Comparison of ENCODE assay signal across 9 mouse cellular contexts in genomic region chr11:46733242-46733789, GRCm38 (mm10). TPM values are rescaled to one million over a fixed set of nuclear protein-coding genes. Genes with fewer than 3 reads are reported as not detected.
A peak's percentile ranks its signal among the peaks of the same experiment; 100 is the strongest.
DNase-seq lines count a peak whose midpoint lies in the region; ATAC-seq and TF ChIP-seq lines count a peak whose summit lies in the region.
"Had no signal": no experiment of that assay in that cellular context is flagged by ENCODE, and none has a peak within 500 bp of the region (broad histone marks: within the 10 kb centered on the region; RNA-seq: fewer than 3 reads in every experiment).

No protein-coding gene starts in this region.

- DNase-seq in forebrain, embryonic 11.5 days (ENCODE audit: low spot score): no peak
- DNase-seq in forebrain, embryonic 10.5 days (ENCODE audit: extremely low spot score, low spot score): no peak
- peak; percentile 10 for DNase-seq in lung, postnatal 10 days
- no peak for DNase-seq in lung, adult 2 months
- peak; percentile 15 for DNase-seq in embryo, embryonic 9.5 days (ENCODE audit: extremely low spot score)
- DNase-seq in liver, embryonic 14.5 days (ENCODE audit: low read depth in 3 of 3, low spot score in 3 of 3): peak in 1 of 3 experiments; percentile 6
- DNase-seq in cerebellum, postnatal 25 days: no peak

- TF ChIP-seq EP300 in liver, embryonic 14.5 days (IDR thresholded peaks at IDR 0.05; ENCODE audit: low read depth): no peak

- TF ChIP-seq CTCF in lung, adult 2 months (IDR thresholded peaks at IDR 0.05; ENCODE audit: insufficient read depth, low read length): no peak
- peak; percentile 52 for TF ChIP-seq CTCF in liver, embryonic 14.5 days (IDR thresholded peaks at IDR 0.05; ENCODE audit: low read depth)

- H3K9me3 ChIP-seq in forebrain, embryonic 11.5 days (ENCODE audit: control insufficient read depth, low read length): no peaks in the 10 kb centered on the region
- no peaks in the 10 kb centered on the region for H3K9me3 ChIP-seq in forebrain, embryonic 10.5 days
- no peaks in the 10 kb centered on the region for H3K9me3 ChIP-seq in liver, embryonic 14.5 days (ENCODE audit: control insufficient read depth, low read length)

- no peak for TF ChIP-seq POLR2A in lung, adult 2 months (IDR thresholded peaks at IDR 0.05; ENCODE audit: borderline replicate concordance, extremely low read depth, low read depth, low read length)

- no peak overlapping the region for H3K4me3 ChIP-seq in forebrain, embryonic 11.5 days (ENCODE audit: low read depth, low read length)
- H3K4me3 ChIP-seq in forebrain, embryonic 10.5 days: no peak overlapping the region
- H3K4me3 ChIP-seq in lung, adult 2 months (replicated peaks; ENCODE audit: extremely low read depth, low read depth, low read length): no peak overlapping the region
- H3K4me3 ChIP-seq in liver, embryonic 14.5 days (ENCODE audit: insufficient read depth in 1 of 2, low read depth in 2 of 2, low read length in 2 of 2): no peak overlapping the region

- no peak overlapping the region for H3K9ac ChIP-seq in forebrain, embryonic 11.5 days (ENCODE audit: low read length)
- H3K9ac ChIP-seq in liver, embryonic 14.5 days (replicated peaks): no peak overlapping the region

- WGBS in forebrain, embryonic 11.5 days: 63% methylated on average over 6 of the region's 6 CpGs
- WGBS in forebrain, embryonic 10.5 days: 72% methylated on average over 6 of the region's 6 CpGs
- 55% methylated on average over 6 of the region's 6 CpGs for WGBS in lung, adult 2 months
- 47% methylated on average over 6 of the region's 6 CpGs for WGBS in liver, embryonic 14.5 days (ENCODE audit: insufficient replicate concordance)

- no peaks in the 10 kb centered on the region for H3K36me3 ChIP-seq in forebrain, embryonic 11.5 days (ENCODE audit: control insufficient read depth, insufficient read depth, low read length)
- no peaks in the 10 kb centered on the region for H3K36me3 ChIP-seq in forebrain, embryonic 10.5 days (replicated peaks)
- no peaks in the 10 kb centered on the region for H3K36me3 ChIP-seq in liver, embryonic 14.5 days (replicated peaks; ENCODE audit: control insufficient read depth, insufficient read depth, low read depth)

- no peaks in the 10 kb centered on the region for H3K4me1 ChIP-seq in forebrain, embryonic 11.5 days (replicated peaks; ENCODE audit: control insufficient read depth, insufficient read depth, low read length)
- no peaks in the 10 kb centered on the region for H3K4me1 ChIP-seq in forebrain, embryonic 10.5 days
- H3K4me1 ChIP-seq in lung, adult 2 months (ENCODE audit: control insufficient read depth, insufficient read depth, low read length): no peaks in the 10 kb centered on the region
- no peaks in the 10 kb centered on the region; a peak in 1 of 4 replicates for H3K4me1 ChIP-seq in liver, embryonic 14.5 days (replicated peaks; ENCODE audit: control insufficient read depth in 2 of 2, insufficient read depth in 2 of 2, low read length in 1 of 2)

- H3K27me3 ChIP-seq in forebrain, embryonic 11.5 days (ENCODE audit: control insufficient read depth, insufficient read depth, low read length): no peaks in the 10 kb centered on the region
- H3K27me3 ChIP-seq in forebrain, embryonic 10.5 days (ENCODE audit: poor library complexity, severe bottlenecking): no peaks in the 10 kb centered on the region
- H3K27me3 ChIP-seq in liver, embryonic 14.5 days (ENCODE audit: control insufficient read depth, insufficient read depth, low read length): no peaks in the 10 kb centered on the region

- no peak overlapping the region for H3K27ac ChIP-seq in forebrain, embryonic 11.5 days (ENCODE audit: low read depth, low read length)
- H3K27ac ChIP-seq in forebrain, embryonic 10.5 days: no peak overlapping the region
- no peak overlapping the region for H3K27ac ChIP-seq in liver, embryonic 14.5 days

- peak; percentile 39 for ATAC-seq in forebrain, embryonic 11.5 days (replicated peaks; ENCODE audit: low FRiP score)
- ATAC-seq in liver, embryonic 14.5 days (ENCODE audit: insufficient read depth): no peak
- no peak for ATAC-seq in inflammation-experienced regulatory T-cells, adult 6 months

- H3K4me2 ChIP-seq in forebrain, embryonic 11.5 days (ENCODE audit: low read depth, low read length, severe bottlenecking): no peak overlapping the region
- no peak overlapping the region for H3K4me2 ChIP-seq in liver, embryonic 14.5 days (ENCODE audit: low read depth)

RNA-seq across cellular contexts. Expression of gene Havcr1, which starts 1.6 kb away (rescaled TPM):
- not detected in 2 replicates for polyA plus RNA-seq in forebrain, embryonic 11.5 days (2014; fragmentation: Nextera tagmentation; extraction: Ambion mirVana)
- 0.07 TPM in 1 of 2 replicates, not detected in the other for polyA plus RNA-seq in forebrain, embryonic 10.5 days (2016; fragmentation: Nextera tagmentation; extraction: Ambion mirVana)
- polyA plus RNA-seq in lung, adult 2 months (2012; rRNA removed): 0.14 and 0.37 TPM in 2 replicates
- polyA plus RNA-seq in liver, embryonic 14.5 days (2012; rRNA removed): not detected in 2 replicates
- polyA plus RNA-seq in liver, embryonic 14.5 days (2014; fragmentation: Nextera tagmentation; extraction: Ambion mirVana): not detected in 2 replicates
- not detected for polyA plus RNA-seq in inflammation-experienced regulatory T-cells, adult 6 months (2017; shearing (Covaris generic))
- polyA plus RNA-seq: heart, embryonic 16.5 days had no signal

RNA-seq across cellular contexts. Expression of gene Timd2, which starts 26.5 kb away (rescaled TPM):
- polyA plus RNA-seq in forebrain, embryonic 11.5 days (2014; fragmentation: Nextera tagmentation; extraction: Ambion mirVana): 0.13 and 0.28 TPM in 2 replicates
- polyA plus RNA-seq in forebrain, embryonic 10.5 days (2016; fragmentation: Nextera tagmentation; extraction: Ambion mirVana): 0.11 and 0.12 TPM in 2 replicates
- polyA plus RNA-seq in lung, adult 2 months (2012; rRNA removed): not detected in 2 replicates
- polyA plus RNA-seq in liver, embryonic 14.5 days (2012; rRNA removed): 19.3 and 31.1 TPM in 2 replicates
- 39.3 and 39.7 TPM in 2 replicates for polyA plus RNA-seq in liver, embryonic 14.5 days (2014; fragmentation: Nextera tagmentation; extraction: Ambion mirVana)
- polyA plus RNA-seq in inflammation-experienced regulatory T-cells, adult 6 months (2017; shearing (Covaris generic)): under 1 TPM in 2 of 3 experiments, not detected in 1; 0.19 to 0.35 TPM

Comparison
In these comparisons a context has a peak if more than half of its experiments do, and no peak if none do; other contexts are left out.
1. DNase-seq: peak in lung, postnatal 10 days (single experiment) and embryo, embryonic 9.5 days (single experiment); none in forebrain, embryonic 11.5 days (single experiment), forebrain, embryonic 10.5 days (single experiment), lung, adult 2 months (single experiment) and cerebellum, postnatal 25 days (0 of 2).
2. RNA of gene Timd2, which starts 26.5 kb away (polyA plus RNA-seq): 19.3 to 39.7 TPM in liver, embryonic 14.5 days; 0.13 to 0.28 TPM in forebrain, embryonic 11.5 days, 0.19 to 0.35 TPM in inflammation-experienced regulatory T-cells, adult 6 months, 0.11 to 0.12 TPM in forebrain, embryonic 10.5 days and not detected in lung, adult 2 months; every median in the first group is over 10 times any median in the second.